Mouse (Mus musculus): ENCODE results near the gene Pex14.

DNA sequence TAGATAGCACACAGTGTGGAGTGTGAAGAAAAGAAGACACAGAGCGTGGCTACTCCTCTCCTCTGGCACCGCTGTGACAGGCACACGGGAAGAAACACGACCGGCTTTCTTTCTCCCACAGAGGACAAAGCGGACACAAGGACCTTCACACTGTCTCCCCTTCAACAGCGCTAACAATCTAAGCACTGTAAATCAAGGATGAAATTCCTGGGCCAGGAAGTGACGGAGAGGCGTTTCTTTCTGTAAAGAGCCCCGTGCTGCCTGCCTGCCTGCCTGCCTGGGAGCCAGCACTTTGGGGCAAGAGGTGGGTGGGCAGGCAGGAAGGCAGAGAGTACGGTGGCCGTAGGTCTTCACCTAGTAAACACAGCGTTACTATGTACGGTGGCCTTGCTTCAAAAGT, 42.2 kb downstream of the Pex14 start:
- no peak for TF ChIP-seq CTCF (IDR thresholded peaks at IDR 0.05; ENCODE audit: insufficient read depth, low read depth, low read length)
- no peak for TF ChIP-seq POLR2A (IDR thresholded peaks at IDR 0.05; ENCODE audit: insufficient read depth, low read depth, low read length)
